Mouse (Mus musculus): ENCODE measurements at regions not wholly inside any gene's neighbourhood (a gene's known extent, or its start where the extent isn't known, plus 50 kb on each side); places are given as distances from the start of the nearest gene placed in this dataset.

- peak; percentile 65 to 77 for DNase-seq (ENCODE audit: low spot score in 2 of 2)
Measured at GRCm38 (mm10) chr17:47140969-47141842, 130.8 kb upstream of the Ubr2 start.

GRCm38 (mm10) chr17:47140241-47140968 is 130.0 kb upstream of the Ubr2 start:
- DNase-seq (ENCODE audit: low spot score in 2 of 2) = peak; percentile 43 to 56

- peak; percentile 91 to 93 for DNase-seq (ENCODE audit: low spot score in 2 of 2)
Measured at GRCm38 (mm10) chr17:47139730-47140231, 129.4 kb upstream of the Ubr2 start.

GRCm38 (mm10) chr17:47139171-47139617 is 128.8 kb upstream of the Ubr2 start:
- peak in 1 of 2 experiments; percentile 33 for DNase-seq (ENCODE audit: low spot score in 2 of 2)

- DNase-seq (ENCODE audit: low spot score in 2 of 2) = no peak
Measured at GRCm38 (mm10) chr17:47138174-47138573, 127.8 kb upstream of the Ubr2 start.

GRCm38 (mm10) chr17:47135391-47135790 is 125.0 kb upstream of the Ubr2 start:
- no peak for DNase-seq (ENCODE audit: low spot score in 2 of 2)

- no peak for DNase-seq (ENCODE audit: low spot score in 2 of 2)
Measured at GRCm38 (mm10) chr17:47133785-47134184, 123.4 kb upstream of the Ubr2 start.

GRCm38 (mm10) chr17:47127571-47127970 is 117.2 kb upstream of the Ubr2 start:
- no peak for DNase-seq (ENCODE audit: low spot score in 2 of 2)

- no peak for DNase-seq (ENCODE audit: low spot score in 2 of 2)
Measured at GRCm38 (mm10) chr17:47123576-47123975, 113.2 kb upstream of the Ubr2 start.

GRCm38 (mm10) chr17:47122221-47122620 is 111.9 kb upstream of the Ubr2 start:
- no peak for DNase-seq (ENCODE audit: low spot score in 2 of 2)

- DNase-seq (ENCODE audit: low spot score in 2 of 2) = no peak
Measured at GRCm38 (mm10) chr17:47118010-47118409, 107.7 kb upstream of the Ubr2 start.

GRCm38 (mm10) chr17:47115754-47116153 is 105.4 kb upstream of the Ubr2 start:
- no peak for DNase-seq (ENCODE audit: low spot score in 2 of 2)

- no peak for DNase-seq (ENCODE audit: low spot score in 2 of 2)
Measured at GRCm38 (mm10) chr17:47115141-47115540, 104.8 kb upstream of the Ubr2 start.

- DNase-seq (ENCODE audit: low spot score in 2 of 2) = no peak
Measured at GRCm38 (mm10) chr17:47114736-47115135, 104.4 kb upstream of the Ubr2 start.

- no peak for DNase-seq (ENCODE audit: low spot score in 2 of 2)
Measured at GRCm38 (mm10) chr17:47112556-47113225, 102.3 kb upstream of the Ubr2 start.

GRCm38 (mm10) chr17:47110836-47111235 is 100.5 kb upstream of the Ubr2 start:
- DNase-seq (ENCODE audit: low spot score in 2 of 2) = no peak

- no peak for DNase-seq (ENCODE audit: low spot score in 2 of 2)
Measured at GRCm38 (mm10) chr17:47104328-47104727, 94.0 kb upstream of the Ubr2 start.

GRCm38 (mm10) chr17:47095191-47095590 is 84.8 kb upstream of the Ubr2 start:
- no peak for DNase-seq (ENCODE audit: low spot score in 2 of 2)

GRCm38 (mm10) chr17:47092076-47092475 is 81.7 kb upstream of the Ubr2 start:
- DNase-seq (ENCODE audit: low spot score in 2 of 2) = no peak

GRCm38 (mm10) chr17:47089769-47090168 is 79.4 kb upstream of the Ubr2 start:
- DNase-seq (ENCODE audit: low spot score in 2 of 2) = no peak

GRCm38 (mm10) chr17:47069206-47069605 is 58.9 kb upstream of the Ubr2 start:
- DNase-seq (ENCODE audit: low spot score in 2 of 2) = no peak

GRCm38 (mm10) chr17:47065307-47065901 is 55.0 kb upstream of the Ubr2 start:
- DNase-seq (ENCODE audit: low spot score in 2 of 2) = no peak
